Mouse (Mus musculus) lung, embryonic 14.5 days (tissue): ENCODE measurements around the gene Tead1. TPM values are rescaled to one million over a fixed set of nuclear protein-coding genes. Genes with fewer than 3 reads are reported as not detected.
A peak's percentile ranks its signal among the peaks of the same experiment; 100 is the strongest.

ENCODE experiments used
- ATAC-seq: fragments of 200-750 bp; cut with Nextera tagmentation; 2 replicates; pipeline ENCODE4 v1.8.0; 2017; ENCODE audit warnings: mild to moderate bottlenecking, moderate TSS enrichment, moderate library complexity; ENCODE audit not compliant: insufficient read depth
- DNase-seq: peaks from one replicate; pipeline ENCODE4 v3.0.0-alpha.2; 2015
- H3K27ac ChIP-seq: fragments of 300-500 bp; sonication (generic); 2 replicates; pipeline ENCODE4 v1.5.1; 2014; ENCODE audit warnings: low read depth, mild to moderate bottlenecking, moderate library complexity
- H3K27me3 ChIP-seq: fragments of 300-500 bp; sonication (generic); 2 replicates; pipeline ENCODE4 v1.6.1; 2014; ENCODE audit warnings: low read length, control low read depth; ENCODE audit not compliant: insufficient read depth
- H3K36me3 ChIP-seq: fragments of 300-500 bp; sonication (generic); 2 replicates; pipeline ENCODE4 v1.6.1; 2014; ENCODE audit warnings: control low read depth; ENCODE audit not compliant: insufficient read depth
- H3K4me1 ChIP-seq: fragments of 300-500 bp; sonication (generic); 2 replicates; pipeline ENCODE4 v1.6.1; 2014; ENCODE audit warnings: antibody characterized with exemption, control low read depth; ENCODE audit not compliant: insufficient read depth
- H3K4me2 ChIP-seq: fragments of 300-500 bp; sonication (generic); 2 replicates; pipeline ENCODE4 v1.6.1; 2014; ENCODE audit warnings: mild to moderate bottlenecking
- H3K4me3 ChIP-seq: fragments of 300-500 bp; sonication (generic); 2 replicates; pipeline ENCODE4 v1.5.1; 2014; ENCODE audit warnings: low read depth, low read length
- H3K9ac ChIP-seq: fragments of 300-500 bp; sonication (generic); 2 replicates; pipeline ENCODE4 v1.6.1; 2014
- H3K9me3 ChIP-seq: fragments of 300-500 bp; sonication (generic); 2 replicates; pipeline ENCODE4 v1.6.1; 2016; ENCODE audit warnings: low read depth, low read length, control low read depth
- CTCF ChIP-seq: IDR thresholded peaks from 2 replicates; pipeline ENCODE4 v1.5.1; 2016; ENCODE audit warnings: antibody characterized with exemption, low read depth
- WGBS: fragments of 180-500 bp; shearing (Covaris S2); extraction: QIAGEN DNeasy Blood & Tissue Kit; methylation state at CpG from one replicate; pipeline ENCODE4 v1.1.7; 2014; 5-methylcytosine and 5-hydroxymethylcytosine counted together
- polyA plus RNA-seq: library from polyadenylated mRNA; unstranded; fragments of >200 nt; fragmentation: Nextera tagmentation; extraction: Ambion mirVana; gene quantifications from 2 replicates; pipeline ENCODE4 v1.2.1, GENCODE M21; 2014

Tead1 gene
- polyA plus RNA-seq, 1 experiment from 2014 or later: 27.6 TPM

DNA sequence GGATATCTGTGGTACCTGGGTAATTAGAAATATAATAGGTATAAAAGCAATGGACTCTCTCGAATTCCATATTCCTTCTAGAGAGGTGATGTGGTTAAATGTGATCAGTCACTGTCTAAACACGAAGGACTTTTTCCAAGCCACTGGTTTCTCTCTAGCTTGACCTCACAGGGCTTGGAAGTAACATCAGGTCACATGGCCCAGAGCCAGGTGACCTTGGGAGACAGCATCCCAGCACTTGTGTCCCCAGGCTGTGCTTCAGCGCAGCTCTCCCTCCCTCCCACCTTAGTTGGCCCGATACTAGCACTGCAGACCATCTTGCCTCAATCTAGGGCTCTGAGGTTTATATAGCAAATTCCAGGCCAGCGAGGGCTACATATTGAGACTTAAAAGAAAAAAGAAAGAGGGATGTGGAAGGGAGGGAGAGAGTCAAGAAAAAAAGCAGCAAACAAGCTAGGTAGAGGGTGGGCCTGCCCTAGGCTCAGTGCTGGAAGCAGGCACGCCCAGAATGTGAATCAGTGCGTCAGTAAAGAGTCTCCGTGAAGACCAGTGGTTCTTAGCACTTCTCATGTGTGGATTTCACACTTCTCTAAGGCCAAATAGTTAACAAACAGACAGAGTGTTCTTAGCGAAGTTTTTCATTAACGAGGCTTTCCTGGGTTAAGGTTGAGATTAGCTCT, 149.0 kb downstream of the Tead1 start:
- DNase-seq: peak; percentile 40
- ATAC-seq: no peak

DNA sequence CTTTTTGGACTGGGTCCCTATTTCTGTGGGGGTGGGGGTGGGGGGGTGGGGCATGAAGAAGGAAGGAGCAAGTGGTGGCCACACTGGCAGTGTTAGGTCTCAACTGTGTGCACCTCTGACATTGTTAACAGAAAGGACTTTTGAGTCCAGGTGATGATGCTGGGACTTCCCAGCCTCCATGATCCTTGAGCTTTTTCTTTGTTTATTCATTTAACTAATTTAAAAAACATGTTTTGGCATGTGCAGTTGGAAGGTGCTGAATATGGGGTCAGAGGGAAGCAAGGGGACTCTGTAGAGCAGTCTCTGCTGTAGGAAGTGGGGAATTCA, 149.5 kb downstream of the Tead1 start:
- TF ChIP-seq CTCF: no peak
- peak overlapping the region; percentile 67; the same call in 1 of the 2 replicates for H3K27ac ChIP-seq
- ATAC-seq (no peak), DNase-seq (no peak)
- no peaks in the 10 kb centered on the region for H3K36me3 ChIP-seq
- H3K9ac ChIP-seq: no peak overlapping the region
- H3K4me1 ChIP-seq: peaks cover 42% of the 10 kb centered on the region
- no peaks in the 10 kb centered on the region for H3K27me3 ChIP-seq
- H3K9me3 ChIP-seq: no peaks in the 10 kb centered on the region
- H3K4me3 ChIP-seq: no peak overlapping the region
- no peak overlapping the region for H3K4me2 ChIP-seq

More for the DNA sequence above, 149.0 kb downstream of the Tead1 start:
- Histone ChIP-seq H3K27me3 (no peaks in the 10 kb centered on the region), H3K9ac (no peak overlapping the region), H3K4me1 (peaks cover 47% of the 10 kb centered on the region), H3K4me2 (no peak overlapping the region), H3K9me3 (no peaks in the 10 kb centered on the region), H3K4me3 (no peak overlapping the region), H3K36me3 (no peaks in the 10 kb centered on the region), H3K27ac (peak overlapping the region; percentile 67; the same call in 1 of the 2 replicates)
- no peak for TF ChIP-seq CTCF
- WGBS: 35% methylated on average over 10 of the region's 10 CpGs

DNA sequence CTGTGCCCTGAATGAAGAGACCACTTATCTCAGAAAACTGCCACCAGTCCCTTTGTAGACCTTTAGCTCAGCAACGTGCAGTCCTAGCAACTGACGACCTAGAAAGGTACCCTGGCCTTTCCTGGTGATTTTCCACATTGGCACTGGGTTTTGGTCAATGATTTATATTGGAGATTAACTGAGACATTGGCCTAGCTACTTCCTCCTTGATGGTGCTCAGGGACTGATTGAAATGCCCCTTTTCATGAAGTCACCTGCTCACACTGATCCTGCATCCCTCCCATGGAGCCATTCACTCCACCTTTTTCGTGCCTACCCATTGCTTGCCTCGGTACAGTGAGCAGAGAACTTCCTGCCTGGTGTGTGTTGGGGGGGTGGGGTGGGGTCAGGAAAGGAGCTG, 151.8 kb downstream of the Tead1 start:
- Histone ChIP-seq H3K9me3 (no peaks in the 10 kb centered on the region), H3K36me3 (no peaks in the 10 kb centered on the region), H3K27ac (no peak overlapping the region), H3K27me3 (no peaks in the 10 kb centered on the region), H3K4me2 (no peak overlapping the region), H3K9ac (no peak overlapping the region), H3K4me3 (no peak overlapping the region), H3K4me1 (peaks cover 23% of the 10 kb centered on the region)
- 67% methylated on average over 4 of the region's 4 CpGs for WGBS
- no peak for TF ChIP-seq CTCF
- ATAC-seq: no peak
- no peak for DNase-seq

DNA sequence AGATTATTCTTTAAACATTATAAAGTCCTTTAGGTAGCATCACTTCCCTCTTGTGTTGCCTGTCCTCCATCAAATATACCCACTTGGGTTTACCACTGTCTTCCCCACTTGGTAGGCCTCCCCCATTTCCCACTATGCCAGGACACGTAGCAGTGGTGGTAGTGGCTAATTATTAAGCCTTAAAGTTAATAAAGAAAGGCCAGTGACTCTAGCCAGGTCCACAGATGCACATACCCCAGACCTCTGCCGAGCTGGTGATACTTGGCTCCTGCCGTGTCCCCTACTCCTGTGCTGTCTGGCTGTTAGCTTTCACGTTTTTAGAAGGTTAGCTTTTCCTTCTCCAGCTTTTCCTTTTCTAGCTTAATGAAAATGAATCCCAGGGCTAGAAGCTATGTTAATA, 152.3 kb downstream of the Tead1 start:
- Histone ChIP-seq H3K4me1 (peaks cover 18% of the 10 kb centered on the region), H3K36me3 (no peaks in the 10 kb centered on the region), H3K4me2 (no peak overlapping the region), H3K4me3 (no peak overlapping the region), H3K27ac (no peak overlapping the region), H3K9ac (no peak overlapping the region), H3K9me3 (no peaks in the 10 kb centered on the region), H3K27me3 (no peaks in the 10 kb centered on the region)
- 72% methylated on average over 4 of the region's 4 CpGs for WGBS
- TF ChIP-seq CTCF: no peak
- no peak for DNase-seq
- no peak for ATAC-seq

GRCm38 (mm10) chr7:112833132-112833531, 154.0 kb downstream of the Tead1 start:
- no peaks in the 10 kb centered on the region for H3K27me3 ChIP-seq
- no peak overlapping the region for H3K9ac ChIP-seq
- no peak for TF ChIP-seq CTCF
- H3K27ac ChIP-seq: no peak overlapping the region
- WGBS: 70% methylated on average over 4 of the region's 4 CpGs
- ATAC-seq (no peak), DNase-seq (no peak)
- no peaks in the 10 kb centered on the region for H3K36me3 ChIP-seq
- H3K9me3 ChIP-seq: no peaks in the 10 kb centered on the region
- H3K4me1 ChIP-seq: peaks cover 3% of the 10 kb centered on the region; the same call in 1 of the 2 replicates
- no peak overlapping the region for H3K4me2 ChIP-seq
- H3K4me3 ChIP-seq: no peak overlapping the region

- TF ChIP-seq CTCF: no peak
- ATAC-seq: no peak
- Histone ChIP-seq H3K36me3 (no peaks in the 10 kb centered on the region; the same call in 1 of the 2 replicates), H3K4me1 (no peaks in the 10 kb centered on the region), H3K9me3 (no peaks in the 10 kb centered on the region), H3K27me3 (no peaks in the 10 kb centered on the region), H3K27ac (no peak overlapping the region), H3K4me3 (no peak overlapping the region), H3K4me2 (no peak overlapping the region), H3K9ac (no peak overlapping the region)
- no peak for DNase-seq
- 64% methylated on average over 9 of the region's 9 CpGs for WGBS
Measured at GRCm38 (mm10) chr7:112836076-112836475, 157.0 kb downstream of the Tead1 start.

DNA sequence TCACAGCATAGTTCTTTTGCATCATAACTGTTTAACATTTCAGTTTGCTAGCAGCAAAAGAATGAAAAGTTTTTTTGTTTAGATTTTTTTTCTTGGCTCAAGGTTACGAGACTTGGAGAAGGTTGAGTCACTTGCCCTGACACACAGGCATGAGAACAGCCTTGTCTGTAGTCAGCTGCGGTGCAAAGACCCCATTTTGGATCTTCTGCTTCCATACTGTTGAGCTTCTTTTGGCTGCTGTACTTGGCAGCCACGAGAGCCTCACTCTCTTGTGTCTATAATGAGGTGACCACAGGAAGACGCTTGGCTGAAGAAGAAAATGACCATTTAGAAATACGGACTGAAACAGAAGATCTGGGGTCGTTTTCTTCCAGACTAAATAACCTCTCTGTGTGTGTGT, 159.0 kb downstream of the Tead1 start:
- no peak overlapping the region for H3K9ac ChIP-seq

GRCm38 (mm10) chr7:112840351-112840750, 161.2 kb downstream of the Tead1 start:
- Histone ChIP-seq H3K9ac (no peak overlapping the region), H3K27me3 (no peaks in the 10 kb centered on the region), H3K9me3 (no peaks in the 10 kb centered on the region), H3K4me2 (no peak overlapping the region), H3K36me3 (no peaks in the 10 kb centered on the region; the same call in 1 of the 2 replicates), H3K4me1 (no peaks in the 10 kb centered on the region), H3K27ac (no peak overlapping the region), H3K4me3 (no peak overlapping the region)
- TF ChIP-seq CTCF: no peak
- 60% methylated on average over 7 of the region's 7 CpGs for WGBS
- no peak for ATAC-seq
- no peak for DNase-seq

More for the DNA sequence above, 159.0 kb downstream of the Tead1 start:
- no peak for ATAC-seq
- no peak overlapping the region for H3K27ac ChIP-seq
- no peaks in the 10 kb centered on the region; the same call in 1 of the 2 replicates for H3K36me3 ChIP-seq
- TF ChIP-seq CTCF: no peak
- WGBS: 69% methylated on average over 6 of the region's 6 CpGs
- no peak overlapping the region for H3K4me2 ChIP-seq
- no peaks in the 10 kb centered on the region for H3K9me3 ChIP-seq
- DNase-seq: peak; percentile 39
- no peaks in the 10 kb centered on the region for H3K4me1 ChIP-seq
- no peak overlapping the region for H3K4me3 ChIP-seq
- no peaks in the 10 kb centered on the region for H3K27me3 ChIP-seq
